Mouse (Mus musculus) cortical plate, adult 2 months (tissue): ENCODE data around the gene Sema5a. TPM values are rescaled to one million over a fixed set of nuclear protein-coding genes. Genes with fewer than 3 reads are reported as not detected.

Experiments used
- H3K27ac ChIP-seq: fragments of 200-500 bp; 2 replicates; pipeline ENCODE4 v1.5.1; 2012; ENCODE audit warnings: low read length, control low read depth, inconsistent platforms; ENCODE audit not compliant: insufficient read depth
- H3K4me1 ChIP-seq: fragments of 200-500 bp; 2 replicates; pipeline ENCODE4 v1.6.1; 2011; ENCODE audit warnings: low read length; ENCODE audit not compliant: control insufficient read depth, insufficient read depth
- H3K4me3 ChIP-seq: fragments of 200-500 bp; 2 replicates; pipeline ENCODE4 v1.5.1; 2011; ENCODE audit warnings: mild to moderate bottlenecking, low read length, control low read depth; ENCODE audit not compliant: insufficient read depth
- CTCF ChIP-seq: fragments of 200-500 bp; IDR thresholded peaks from 2 replicates; pipeline ENCODE4 v1.5.1; 2011; ENCODE audit warnings: mild to moderate bottlenecking, control low read depth, low read length; ENCODE audit not compliant: insufficient read depth; ENCODE audit errors: extremely low read depth
- POLR2A ChIP-seq: fragments of 200-500 bp; IDR thresholded peaks from 2 replicates; pipeline ENCODE4 v1.6.1; 2011; ENCODE audit warnings: mild to moderate bottlenecking, low read length, control low read depth; ENCODE audit not compliant: insufficient read depth; ENCODE audit errors: extremely low read depth
- polyA plus RNA-seq: library from polyadenylated mRNA; depleted of rRNA; stranded (reverse); fragments of >200 nt; gene quantifications from 2 replicates; pipeline ENCODE4 v1.2.3, GENCODE M21; 2012

Gene Sema5a
- polyA plus RNA-seq, 1 experiment, result 7.8 TPM

DNA sequence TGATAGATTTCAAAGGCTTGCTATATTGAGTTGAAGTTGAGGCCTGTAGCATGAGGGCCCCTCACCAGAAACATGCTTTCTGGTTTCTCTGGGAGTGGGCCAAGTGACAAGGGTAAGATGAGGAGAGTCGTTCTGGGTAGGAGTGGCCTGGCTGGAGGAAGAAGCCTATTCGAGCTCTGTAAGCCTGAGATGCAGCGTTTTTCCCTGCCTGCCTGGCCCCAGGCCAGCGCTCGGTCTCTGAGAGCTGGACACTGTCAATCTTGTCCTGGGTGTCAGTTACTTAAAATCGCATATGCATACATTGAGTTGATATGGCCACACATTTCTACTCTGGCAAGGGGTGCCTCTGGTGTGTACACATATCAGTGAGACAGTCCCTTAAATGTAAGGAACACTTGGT lies 43.9 kb downstream of the Sema5a start:
- Histone ChIP-seq H3K4me3 (no peak overlapping the region), H3K4me1 (no peaks in the 10 kb centered on the region), H3K27ac (no peak overlapping the region)
- no peak for TF ChIP-seq CTCF
- TF ChIP-seq POLR2A, result no peak

DNA sequence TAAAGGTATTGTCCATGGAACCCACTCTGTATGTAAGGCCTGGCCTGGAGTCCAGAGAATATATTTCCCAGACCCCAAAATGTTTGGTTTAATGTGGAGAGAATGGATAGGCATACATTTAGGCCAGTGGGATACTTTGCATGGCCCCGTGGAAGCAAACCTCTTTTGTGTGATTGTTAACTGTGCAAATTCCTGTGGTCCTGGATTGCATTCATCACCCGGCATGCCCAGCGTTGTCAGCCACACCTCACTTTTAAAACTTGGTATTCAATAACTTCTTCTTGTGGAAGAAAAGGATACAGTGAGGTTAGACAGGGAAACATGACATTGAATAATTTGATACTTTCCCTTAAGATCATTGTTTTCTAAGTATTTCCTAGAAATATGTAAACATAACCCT lies 46.4 kb downstream of the Sema5a start:
- Histone ChIP-seq H3K4me1 (no peaks in the 10 kb centered on the region), H3K27ac (no peak overlapping the region), H3K4me3 (no peak overlapping the region)
- TF ChIP-seq CTCF (no peak), POLR2A (no peak)

DNA sequence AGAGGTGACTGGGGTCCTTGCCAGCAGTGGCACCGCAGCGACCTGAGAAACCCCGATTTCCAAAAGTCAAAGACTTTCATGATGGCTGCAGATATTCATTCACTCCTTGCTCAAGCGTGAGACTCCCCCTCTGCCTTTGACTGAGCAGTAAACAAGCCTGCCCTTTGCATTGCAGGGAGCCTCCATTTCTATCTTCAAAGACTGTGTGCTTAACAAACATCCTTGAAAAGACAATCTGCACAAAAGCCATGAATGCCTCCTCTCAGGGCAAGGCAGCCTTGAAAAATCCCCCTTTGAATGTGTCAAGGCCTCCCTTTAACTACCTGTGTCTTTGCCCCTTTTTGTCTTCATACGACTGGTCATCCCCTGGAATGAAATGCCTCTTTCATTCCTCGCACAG lies 51.9 kb downstream of the Sema5a start:
- Histone ChIP-seq H3K27ac (no peak overlapping the region), H3K4me3 (no peak overlapping the region), H3K4me1 (no peaks in the 10 kb centered on the region)
- TF ChIP-seq POLR2A, result no peak
- no peak for TF ChIP-seq CTCF

DNA sequence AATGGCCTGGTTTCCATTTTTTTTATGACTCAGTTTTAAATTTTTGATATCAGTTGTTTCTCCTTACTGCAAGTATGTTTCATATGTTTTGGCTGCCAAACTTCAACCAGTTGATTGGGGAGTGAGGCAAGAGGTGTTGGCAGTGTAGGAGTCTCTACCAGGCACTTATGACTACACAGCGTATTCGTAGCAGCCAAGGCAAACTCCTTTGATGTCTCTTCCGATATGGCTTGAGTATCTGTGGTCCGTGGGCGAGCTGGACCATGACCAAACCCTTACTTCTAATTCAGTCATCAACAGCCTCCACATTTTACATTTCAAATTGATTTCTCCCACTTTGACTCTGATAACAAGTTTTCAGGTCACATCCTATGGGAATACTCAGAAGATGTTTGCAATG lies 52.7 kb downstream of the Sema5a start:
- Histone ChIP-seq H3K4me1 (no peaks in the 10 kb centered on the region), H3K27ac (no peak overlapping the region), H3K4me3 (no peak overlapping the region)
- TF ChIP-seq CTCF (no peak), POLR2A (no peak)

DNA sequence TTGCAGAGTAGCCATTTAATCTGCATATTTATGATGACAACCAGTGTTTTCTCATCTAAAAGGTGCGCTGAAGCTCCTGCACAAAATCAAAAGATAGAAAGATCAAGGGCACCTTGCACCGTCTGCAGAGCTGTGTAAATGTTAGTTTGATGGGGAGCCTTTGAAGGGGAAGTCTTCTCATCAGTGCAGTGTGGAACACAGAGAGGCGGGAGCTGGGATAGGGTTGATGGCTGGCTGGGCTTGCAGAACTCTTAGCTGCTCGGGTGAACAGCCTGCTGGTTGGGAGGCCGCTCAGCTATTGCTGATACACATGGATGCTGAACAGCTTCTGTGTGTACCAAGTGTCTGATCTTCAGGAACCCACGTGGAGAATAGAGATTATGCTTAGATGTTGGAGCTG lies 53.9 kb downstream of the Sema5a start:
- Histone ChIP-seq H3K4me3 (no peak overlapping the region), H3K27ac (no peak overlapping the region), H3K4me1 (no peaks in the 10 kb centered on the region)
- TF ChIP-seq POLR2A (no peak), CTCF (no peak)

DNA sequence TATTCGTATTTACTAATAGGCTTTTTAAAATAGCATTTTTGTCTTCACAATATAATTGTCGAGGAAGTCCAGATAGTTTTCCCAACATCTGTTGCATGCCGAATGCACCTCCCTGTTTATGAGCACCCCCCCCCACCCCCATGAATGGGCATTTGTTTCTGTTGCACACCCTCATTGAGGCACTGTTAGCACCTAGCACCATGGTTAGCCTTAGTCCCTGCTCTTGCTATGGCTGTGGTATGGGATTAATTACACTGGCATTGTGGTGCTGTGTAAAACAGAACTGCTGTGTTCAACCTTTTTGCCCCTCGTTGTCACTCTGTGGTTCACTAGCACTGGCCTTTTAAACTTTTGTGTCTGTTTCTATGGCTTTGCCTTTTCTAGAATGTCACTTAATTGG lies 56.4 kb downstream of the Sema5a start:
- Histone ChIP-seq H3K27ac (no peak overlapping the region), H3K4me3 (no peak overlapping the region), H3K4me1 (no peaks in the 10 kb centered on the region)
- TF ChIP-seq CTCF (no peak), POLR2A (no peak)

DNA sequence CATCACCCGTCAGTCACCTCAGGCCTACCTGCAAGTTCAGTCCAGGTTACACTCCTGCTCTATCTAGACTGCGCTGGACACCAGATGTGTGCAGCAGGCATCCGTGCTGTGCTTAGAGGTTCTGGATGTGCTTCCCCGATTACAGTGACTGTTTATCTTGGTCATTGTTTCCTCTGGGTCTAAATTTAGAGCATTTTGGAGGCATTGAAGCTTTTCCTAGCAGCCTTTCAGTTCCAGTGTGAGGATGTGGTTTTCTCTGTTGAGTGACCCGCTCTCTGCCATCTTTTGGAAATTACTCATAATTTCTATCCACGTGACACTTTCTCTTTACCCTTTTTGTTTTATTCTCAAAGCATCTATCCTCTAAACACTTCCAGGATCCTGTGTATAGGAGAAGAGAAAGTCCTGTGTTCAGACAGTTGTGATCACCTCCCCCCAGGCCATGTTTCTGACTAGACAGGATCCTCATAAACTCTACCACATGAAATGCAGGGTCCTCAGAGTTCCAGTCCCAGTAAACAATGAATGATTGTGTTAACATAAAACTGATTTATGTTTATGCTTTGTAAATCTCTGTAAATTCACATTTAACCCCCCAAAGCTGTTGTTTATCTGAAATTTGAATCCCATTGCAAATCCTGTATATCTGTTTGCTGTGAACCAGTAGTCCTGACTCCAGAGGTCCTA lies 62.1 kb downstream of the Sema5a start:
- TF ChIP-seq POLR2A (no peak), CTCF (no peak)
- Histone ChIP-seq H3K27ac (no peak overlapping the region), H3K4me1 (no peaks in the 10 kb centered on the region)

DNA sequence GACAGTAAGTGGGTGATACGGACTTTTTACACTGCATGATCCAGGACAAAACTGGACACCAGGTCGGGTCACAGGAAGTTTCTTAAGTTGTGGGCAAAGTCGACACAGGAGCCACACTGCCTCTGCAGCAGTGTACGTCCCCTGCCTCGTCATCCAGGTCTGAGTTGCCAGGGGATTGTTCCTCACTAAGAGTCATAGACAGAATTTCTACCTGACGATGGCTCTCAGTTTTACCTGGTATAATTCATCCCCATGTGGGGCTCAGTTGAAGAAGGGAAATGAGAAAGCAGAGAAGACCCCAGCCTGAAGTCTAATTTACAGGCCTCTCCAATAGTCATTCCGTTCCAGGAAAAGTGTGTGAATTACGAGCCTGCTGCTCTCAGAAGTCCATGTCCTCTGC lies 66.2 kb downstream of the Sema5a start:
- TF ChIP-seq POLR2A (no peak), CTCF (no peak)
- H3K27ac ChIP-seq, result no peak overlapping the region
- no peak overlapping the region for H3K4me3 ChIP-seq
- no peaks in the 10 kb centered on the region for H3K4me1 ChIP-seq

More for the DNA sequence above, 62.1 kb downstream of the Sema5a start:
- H3K4me3 ChIP-seq, result no peak overlapping the region

DNA sequence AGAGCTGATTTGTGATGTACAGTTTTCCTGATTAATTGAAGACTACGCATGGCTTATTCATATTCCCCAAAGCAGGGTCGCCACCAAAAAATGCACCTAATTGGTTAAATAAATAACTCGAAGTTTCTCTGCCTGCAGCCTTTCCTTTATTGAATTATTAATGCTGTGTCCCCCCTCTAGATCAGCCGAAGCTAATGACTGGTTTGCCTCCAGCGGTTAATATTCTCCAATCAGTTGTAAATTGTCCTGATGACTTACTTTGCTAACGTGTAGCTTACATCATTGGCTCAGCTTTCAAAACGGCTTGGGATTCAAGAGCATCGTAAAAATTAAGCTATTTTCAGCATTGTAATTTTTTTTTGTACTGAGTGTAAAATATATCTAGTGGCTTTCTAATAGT lies 66.7 kb downstream of the Sema5a start:
- no peak overlapping the region for H3K4me3 ChIP-seq
- TF ChIP-seq CTCF, result no peak
- TF ChIP-seq POLR2A, result no peak
- H3K4me1 ChIP-seq, result no peaks in the 10 kb centered on the region
- no peak overlapping the region for H3K27ac ChIP-seq

DNA sequence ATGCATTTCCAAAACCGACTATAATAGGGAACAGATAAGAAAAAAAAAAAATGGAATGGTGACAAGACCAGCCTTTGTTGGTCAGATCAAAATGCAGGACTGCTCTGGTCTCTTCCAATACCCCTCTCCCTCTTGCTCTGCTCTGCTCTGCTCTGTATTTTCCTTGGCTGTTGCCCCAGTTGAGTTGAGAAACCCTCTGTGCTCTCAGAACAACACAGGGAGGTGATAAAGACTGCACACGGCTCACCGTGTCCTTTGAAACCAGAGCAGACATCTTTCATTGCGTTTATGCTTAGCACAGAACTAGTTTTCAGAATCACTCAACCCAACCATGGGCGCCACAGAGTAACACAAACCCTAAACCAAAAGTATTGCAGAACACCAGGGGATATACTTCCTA lies 72.5 kb downstream of the Sema5a start:
- Histone ChIP-seq H3K27ac (no peak overlapping the region), H3K4me1 (no peaks in the 10 kb centered on the region), H3K4me3 (no peak overlapping the region)
- TF ChIP-seq POLR2A (no peak), CTCF (no peak)
